In genomic region chr15:56592656-56593055, GRCm38 (mm10) we compare ENCODE assay signal across 24 mouse cellular contexts.
DNase-seq lines count a peak whose midpoint lies in the region; ATAC-seq and TF ChIP-seq lines count a peak whose summit lies in the region.
"Had no signal": no experiment of that assay in that cellular context is flagged by ENCODE, and none has a peak within 500 bp of the region (broad histone marks: within the 10 kb centered on the region; RNA-seq: fewer than 3 reads in every experiment).

No protein-coding gene starts in this region.

- ATAC-seq in limb, embryonic 14.5 days (ENCODE audit: low FRiP score, low read depth), result no peak
- ATAC-seq: CD4-positive, CD25-positive, alpha-beta regulatory T cell, adult 4 months; forebrain, embryonic 13.5 days; forebrain, embryonic 15.5 days; forebrain, postnatal 0 days had no signal

- 60% methylated on average over 4 of the region's 4 CpGs for WGBS in limb, embryonic 14.5 days
- WGBS in limb, embryonic 10.5 days, result 90% methylated on average over 4 of the region's 4 CpGs

- no peak overlapping the region for H3K4me2 ChIP-seq in limb, embryonic 14.5 days (replicated peaks; ENCODE audit: low read depth, low read length, severe bottlenecking)
- H3K4me2 ChIP-seq: embryonic facial prominence, embryonic 13.5 days; forebrain, embryonic 13.5 days; forebrain, embryonic 15.5 days had no signal

- H3K4me3 ChIP-seq in limb, embryonic 14.5 days (replicated peaks; ENCODE audit: low read length), result no peak overlapping the region
- H3K4me3 ChIP-seq in limb, embryonic 10.5 days, result no peak overlapping the region
- H3K4me3 ChIP-seq: embryonic facial prominence, embryonic 13.5 days; forebrain, embryonic 13.5 days; forebrain, embryonic 15.5 days had no signal

- no peaks in the 10 kb centered on the region for H3K36me3 ChIP-seq in limb, embryonic 14.5 days (ENCODE audit: control insufficient read depth, insufficient read depth, low read length)
- H3K36me3 ChIP-seq in limb, embryonic 10.5 days, result no peaks in the 10 kb centered on the region
- H3K36me3 ChIP-seq: embryonic facial prominence, embryonic 13.5 days; forebrain, embryonic 15.5 days; G1E had no signal

- H3K27ac ChIP-seq in limb, embryonic 14.5 days (replicated peaks; ENCODE audit: low read depth, low read length), result no peak overlapping the region
- no peak overlapping the region for H3K27ac ChIP-seq in limb, embryonic 10.5 days
- H3K27ac ChIP-seq: embryonic facial prominence, embryonic 13.5 days; forebrain, embryonic 13.5 days; forebrain, embryonic 15.5 days had no signal

- H3K9ac ChIP-seq in limb, embryonic 14.5 days (ENCODE audit: low read depth, low read length, severe bottlenecking), result no peak overlapping the region
- H3K9ac ChIP-seq: embryonic facial prominence, embryonic 13.5 days; forebrain, embryonic 13.5 days; forebrain, embryonic 15.5 days; forebrain, postnatal 0 days had no signal

- no peaks in the 10 kb centered on the region for H3K9me3 ChIP-seq in limb, embryonic 14.5 days (ENCODE audit: control insufficient read depth, low read length)
- no peaks in the 10 kb centered on the region for H3K9me3 ChIP-seq in limb, embryonic 10.5 days (replicated peaks)
- H3K9me3 ChIP-seq: embryonic facial prominence, embryonic 13.5 days; forebrain, embryonic 13.5 days; forebrain, embryonic 15.5 days; G1E had no signal

- DNase-seq in limb, embryonic 14.5 days (ENCODE audit: low spot score), result peak; percentile 42
- DNase-seq in limb, embryonic 10.5 days (ENCODE audit: low spot score), result no peak
- DNase-seq in lung, postnatal 10 days, result peak; percentile 5
- DNase-seq in lung, postnatal 14 days, result no peak
- peak; percentile 74 for DNase-seq in NIH3T3 (ENCODE audit: low read depth)
- no peak for DNase-seq in embryo, embryonic 9.5 days (ENCODE audit: extremely low spot score)
- no peak for DNase-seq in cerebellum, postnatal 4 days (ENCODE audit: low spot score in 2 of 2)
- DNase-seq: adrenal gland, adult 8-10 months; adrenal gland, postnatal 14 days; adrenal gland, postnatal 36 days; B cell, adult 2 months; cerebellum, adult 11-12 months; cerebellum, adult 2 months; cerebellum, adult 9-10 months; cerebellum, postnatal 10 days; cerebellum, postnatal 25 days; embryo, embryonic 11 days; forebrain, postnatal 0 days had no signal

- no peaks in the 10 kb centered on the region for H3K27me3 ChIP-seq in limb, embryonic 14.5 days (ENCODE audit: control insufficient read depth, insufficient read depth, low read length)
- no peaks in the 10 kb centered on the region for H3K27me3 ChIP-seq in limb, embryonic 10.5 days (ENCODE audit: low read depth, poor library complexity, severe bottlenecking)
- H3K27me3 ChIP-seq: CH12.LX; embryonic facial prominence, embryonic 13.5 days; forebrain, embryonic 13.5 days; forebrain, embryonic 15.5 days had no signal

- TF ChIP-seq POLR2A in limb, embryonic 14.5 days (IDR thresholded peaks at IDR 0.05; ENCODE audit: borderline replicate concordance, extremely low read depth, insufficient read depth, insufficient read length), result no peak

- no peaks in the 10 kb centered on the region for H3K4me1 ChIP-seq in limb, embryonic 14.5 days (ENCODE audit: control insufficient read depth, insufficient read depth, low read length)
- no peaks in the 10 kb centered on the region for H3K4me1 ChIP-seq in limb, embryonic 10.5 days
- H3K4me1 ChIP-seq: embryonic facial prominence, embryonic 13.5 days; forebrain, embryonic 13.5 days; forebrain, embryonic 15.5 days had no signal

Comparison
In these comparisons a context has a peak if more than half of its experiments do, and no peak if none do; other contexts are left out.
1. DNase-seq: peak in limb, embryonic 14.5 days (single experiment), lung, postnatal 10 days (single experiment) and NIH3T3 (single experiment); none in limb, embryonic 10.5 days (single experiment), lung, postnatal 14 days (single experiment), embryo, embryonic 9.5 days (single experiment) and cerebellum, postnatal 4 days (0 of 2).